Mouse (Mus musculus) neutrophil, adult 5-6 weeks (primary cell): ENCODE results near the gene Slco3a1. TPM values are rescaled to one million over a fixed set of nuclear protein-coding genes. Genes with fewer than 3 reads are reported as not detected.

Source experiments
- ATAC-seq: fragments of 151-379, 151-347 bp; 2 replicates; pipeline ENCODE4 v1.8.0; 2017; ENCODE audit warnings: mild to moderate bottlenecking, moderate TSS enrichment; ENCODE audit not compliant: insufficient number of reproducible peaks, poor library complexity, low FRiP score, severe bottlenecking; ENCODE audit errors: extremely low read depth
- total RNA-seq: library from RNA; stranded (forward); fragments of 200-1000 nt; gene quantifications from 2 replicates; pipeline ENCODE4 v1.2.3, GENCODE M21; 2017

The Slco3a1 gene
- total RNA-seq, 1 experiment from 2014 or later, result 12.3 TPM

DNA sequence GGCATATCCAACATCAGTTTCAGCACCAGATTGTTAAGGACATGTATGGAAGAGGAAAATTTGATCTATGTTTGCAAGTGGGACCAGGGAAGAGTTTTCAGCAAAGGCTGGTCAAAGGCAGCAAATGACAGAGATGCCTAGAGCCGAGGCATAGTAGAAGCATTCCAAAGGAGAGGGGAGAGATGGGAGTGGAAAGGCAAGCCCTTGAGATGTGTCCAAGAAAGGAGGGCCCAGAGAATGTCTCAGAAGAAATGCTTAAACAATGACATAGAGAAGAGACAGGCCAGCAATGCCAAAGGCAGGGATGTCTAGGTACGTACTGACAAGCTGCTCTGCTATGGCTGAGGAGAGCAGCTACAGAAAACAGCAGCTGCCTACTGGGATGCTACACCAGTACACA is 97.8 kb downstream of the Slco3a1 start:
- no peak for ATAC-seq

DNA sequence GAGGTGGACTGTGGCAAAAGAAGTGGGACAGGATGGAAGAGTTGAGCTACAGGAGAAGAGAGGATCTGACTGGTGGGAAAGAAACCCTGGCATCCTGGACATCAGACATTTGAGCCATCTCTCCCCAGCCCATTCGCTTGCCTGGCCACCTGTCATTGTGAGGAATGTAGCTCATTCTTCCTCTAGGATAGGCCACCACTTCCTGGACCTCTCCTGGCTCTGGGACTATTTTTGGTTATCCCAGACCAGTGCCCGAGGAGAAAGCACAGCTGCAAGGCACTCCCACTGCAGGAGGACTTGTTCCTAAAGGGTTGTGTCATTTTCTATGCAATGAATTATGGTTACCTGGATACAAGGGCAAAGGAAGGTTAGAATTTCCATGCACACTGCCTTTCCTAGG is 103.5 kb downstream of the Slco3a1 start:
- ATAC-seq, result no peak

DNA sequence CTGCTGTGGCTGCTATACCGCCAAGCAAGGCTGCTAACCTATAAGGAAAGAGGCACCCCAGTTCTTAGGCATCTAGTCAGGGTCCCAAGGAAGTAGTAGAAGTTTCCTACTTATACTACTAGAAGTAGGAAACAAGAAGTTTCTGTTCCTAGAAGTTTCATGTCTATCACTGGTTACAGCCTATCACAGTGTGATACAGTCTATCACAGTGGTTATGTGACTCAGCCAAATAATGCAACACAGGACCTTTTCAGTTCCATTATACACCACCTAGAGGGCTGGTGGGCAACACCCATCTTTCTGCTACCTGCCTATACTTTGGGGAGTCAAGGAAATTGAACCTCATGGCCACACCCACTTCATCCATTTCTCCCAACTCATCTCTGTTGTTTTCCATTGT is 104.8 kb downstream of the Slco3a1 start:
- ATAC-seq, result no peak

DNA sequence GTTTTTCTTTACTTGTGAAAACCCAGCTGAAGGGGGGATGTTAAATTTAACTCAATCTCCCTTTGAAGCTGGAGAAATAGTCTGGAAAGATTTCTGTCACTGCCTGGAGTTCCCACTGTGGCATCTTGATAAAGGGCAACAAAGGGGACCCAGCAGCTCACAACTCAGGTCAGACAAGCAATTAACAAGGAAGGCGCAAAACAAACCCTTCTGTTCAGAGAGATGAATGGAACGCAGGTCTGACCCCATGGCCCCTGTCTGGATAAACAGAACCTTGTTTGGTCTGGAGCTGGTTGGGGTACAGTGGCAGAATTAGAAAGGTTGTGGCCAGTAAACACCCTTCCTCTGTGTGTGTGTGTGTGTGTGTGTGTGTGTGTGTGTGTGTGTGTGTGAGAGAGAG is 106.8 kb downstream of the Slco3a1 start:
- no peak for ATAC-seq

DNA sequence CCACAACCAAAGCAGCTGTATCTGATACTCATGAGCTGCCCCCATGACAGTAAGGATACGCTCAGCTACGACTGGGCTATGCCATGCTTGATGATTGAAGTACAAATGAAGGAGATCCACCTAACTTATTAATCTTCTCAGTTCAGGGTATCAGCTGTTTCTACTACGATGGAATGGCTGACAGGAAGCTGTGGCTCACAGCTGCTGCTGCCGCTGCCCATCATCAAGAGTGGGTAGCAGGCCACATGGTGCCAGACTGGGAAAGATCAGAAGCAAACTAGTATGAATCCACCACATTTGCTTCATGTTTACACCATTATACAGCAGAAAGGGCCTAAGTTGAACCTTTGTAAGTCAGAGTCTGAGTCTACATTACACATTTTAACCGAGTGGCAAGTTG is 109.4 kb downstream of the Slco3a1 start:
- ATAC-seq, result no peak

DNA sequence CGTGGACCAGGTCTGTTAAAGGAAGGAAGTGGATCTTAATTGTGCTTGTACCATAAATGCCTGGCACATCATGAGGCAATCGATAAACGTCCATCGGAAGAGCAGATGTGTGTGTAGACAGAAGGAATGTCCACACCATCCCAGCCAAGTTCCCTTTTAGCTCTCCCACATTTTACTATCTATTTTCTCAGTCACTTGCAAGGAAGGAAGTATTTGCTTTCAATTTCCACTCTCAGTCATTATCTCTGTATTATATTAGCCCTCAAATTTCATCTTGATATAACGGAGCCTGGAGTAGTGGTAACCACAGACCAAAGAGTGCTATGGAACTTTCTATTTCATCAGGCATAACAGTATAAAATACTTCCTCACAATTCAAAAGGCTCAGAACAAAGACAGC is 112.2 kb downstream of the Slco3a1 start:
- ATAC-seq, result no peak

DNA sequence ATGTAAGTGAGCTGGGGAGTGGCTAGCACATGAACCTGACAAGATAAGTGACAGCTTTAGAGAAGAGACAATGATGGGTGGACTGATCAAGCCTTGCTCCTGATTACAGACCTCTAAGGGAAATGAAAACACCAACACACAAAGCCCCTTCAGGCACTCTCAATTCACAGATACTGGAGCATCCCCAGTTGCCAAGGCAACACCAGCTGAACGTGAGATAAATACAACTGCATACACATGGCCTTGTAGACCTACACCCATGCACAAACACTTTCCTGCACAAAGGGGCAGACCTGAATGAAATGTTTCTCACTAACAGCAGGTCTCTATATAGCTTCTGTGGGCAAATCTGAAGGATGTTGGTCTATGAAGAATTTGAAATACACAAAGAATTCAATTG is 117.0 kb downstream of the Slco3a1 start:
- ATAC-seq, result no peak

DNA sequence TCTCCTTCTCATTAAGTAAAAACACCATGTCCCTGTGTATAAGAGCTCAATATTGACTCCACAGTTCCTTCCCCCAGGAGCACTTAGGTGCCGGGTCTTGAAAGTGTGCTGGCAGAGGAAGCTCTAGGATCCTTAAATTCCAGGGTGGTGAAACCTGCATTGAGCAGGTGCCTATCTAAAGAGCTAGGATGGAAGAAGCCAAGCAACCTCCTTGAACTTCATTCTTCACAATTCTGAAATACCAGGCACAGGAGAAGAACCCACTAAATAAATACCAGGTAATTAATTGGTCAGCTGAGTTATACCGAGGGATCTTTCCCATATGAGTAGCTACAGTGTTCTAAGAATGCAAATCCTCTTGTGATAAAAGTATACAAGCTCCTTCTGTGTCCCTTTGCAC is 117.9 kb downstream of the Slco3a1 start:
- no peak for ATAC-seq

DNA sequence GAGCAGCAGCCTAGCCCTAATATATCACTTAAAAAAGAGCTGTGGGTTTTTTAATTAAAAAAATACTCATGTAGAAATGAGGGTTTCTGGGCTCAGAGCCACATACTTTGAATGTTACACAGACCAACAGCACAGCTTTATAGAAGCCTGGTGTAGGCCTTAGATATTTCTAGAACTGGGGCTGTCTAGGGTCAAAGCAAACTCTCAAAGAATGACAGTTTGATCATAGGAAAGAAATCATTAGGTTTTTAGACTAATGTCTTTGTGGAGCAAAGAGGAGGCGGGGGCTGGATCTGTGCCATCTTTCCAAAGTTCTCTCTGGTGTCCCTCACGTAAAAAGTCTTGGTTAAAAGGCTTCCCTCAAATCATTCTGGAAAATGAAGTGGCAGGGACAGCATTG is 121.6 kb downstream of the Slco3a1 start:
- no peak for ATAC-seq

DNA sequence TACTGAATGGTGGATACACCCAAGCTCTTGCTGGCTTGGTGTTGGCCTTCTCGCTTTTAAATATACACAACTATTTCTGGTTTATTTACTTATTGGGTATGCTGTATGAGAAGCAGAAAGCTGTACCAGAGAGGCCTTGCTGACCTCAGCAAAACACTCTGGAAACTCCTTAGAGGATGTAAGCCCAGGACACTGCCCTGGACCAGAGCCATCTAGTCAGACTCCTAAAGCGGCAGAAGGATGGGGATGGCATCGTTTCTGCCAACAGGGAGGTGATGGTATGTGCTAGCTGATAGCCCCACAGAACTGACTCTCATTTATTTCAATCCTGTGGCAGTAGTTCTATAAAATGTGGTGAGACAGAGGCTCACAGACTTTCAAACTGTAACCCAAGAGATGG is 125.3 kb downstream of the Slco3a1 start:
- no peak for ATAC-seq

DNA sequence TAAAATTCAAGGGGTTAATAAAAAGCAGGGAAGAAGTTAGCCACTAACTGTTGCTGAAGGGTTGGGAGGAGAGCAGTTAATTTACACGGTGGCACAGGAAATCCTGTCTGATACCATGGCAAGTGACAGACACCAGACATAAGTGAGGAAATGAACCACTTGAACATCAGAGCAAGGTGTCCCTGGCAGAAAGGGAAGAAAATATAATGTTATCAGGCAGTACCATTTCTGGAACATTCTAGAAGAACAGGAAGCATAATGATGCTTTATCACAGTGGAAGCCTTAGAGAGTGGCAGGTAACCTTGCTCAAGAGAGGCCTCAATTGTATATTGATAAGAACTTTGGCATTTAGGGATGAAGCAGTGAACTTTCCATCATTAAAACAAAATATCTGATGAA is 127.4 kb downstream of the Slco3a1 start:
- ATAC-seq, result no peak

DNA sequence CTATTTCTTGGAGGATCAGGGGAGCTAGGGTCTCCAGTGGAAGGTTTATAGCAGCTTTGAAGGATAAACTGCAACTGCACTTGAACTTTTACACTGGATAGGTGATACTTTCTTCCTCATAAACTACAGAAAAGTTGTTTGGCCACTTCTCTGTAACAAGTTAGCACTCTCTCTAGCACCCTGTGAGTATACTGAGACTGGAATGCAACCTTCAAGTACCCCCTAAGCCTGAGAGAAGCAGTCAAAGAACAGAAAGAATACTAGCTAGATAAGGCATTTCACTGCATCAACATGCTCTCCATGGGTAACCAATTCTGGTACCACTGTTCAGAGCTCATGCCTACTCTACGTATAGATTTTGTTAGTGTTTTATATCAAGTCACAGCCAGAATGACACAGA is 128.6 kb downstream of the Slco3a1 start:
- no peak for ATAC-seq

DNA sequence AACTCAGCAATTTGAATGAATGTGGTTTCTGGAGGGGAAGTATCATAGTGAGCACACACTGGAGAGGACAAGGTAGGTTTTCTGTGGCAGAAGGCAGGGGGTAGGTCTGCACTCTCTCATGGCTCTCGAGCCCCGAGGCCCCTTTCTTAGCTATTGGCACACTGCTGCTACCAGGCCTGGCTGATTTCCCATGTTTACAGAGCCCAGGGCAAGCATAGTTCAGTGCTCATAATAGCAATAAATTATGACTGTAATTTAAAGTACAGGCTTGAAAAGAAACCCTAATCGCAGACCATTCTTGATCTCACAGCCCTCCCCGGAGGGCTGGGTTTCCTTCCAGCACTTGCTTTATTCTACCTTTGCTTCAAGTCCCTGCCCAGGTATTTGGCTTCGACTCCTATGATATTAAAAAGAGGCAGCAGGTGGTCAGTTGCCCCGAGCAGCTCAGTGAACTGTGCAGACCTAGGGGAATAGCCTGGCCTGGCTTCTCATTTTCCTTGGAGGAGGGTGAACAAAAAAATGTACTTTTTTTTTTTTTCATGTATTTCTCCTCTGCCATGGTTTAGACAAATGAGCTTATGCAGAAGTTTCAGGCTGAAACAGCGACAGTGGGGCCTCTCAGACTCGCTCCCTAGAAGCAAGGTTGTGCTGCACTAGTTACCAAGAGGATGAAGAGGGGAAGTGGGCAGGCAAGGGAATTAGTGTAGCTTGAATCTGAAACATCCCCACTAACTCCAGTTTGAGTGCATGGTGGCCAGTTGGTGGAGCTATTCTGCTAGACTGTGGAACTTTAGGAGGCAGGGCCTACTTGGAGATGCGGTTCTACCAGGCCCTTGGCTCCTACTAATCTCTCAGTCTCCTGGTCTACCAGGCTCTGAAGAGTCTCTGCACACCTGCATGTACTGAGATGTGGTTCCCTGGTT is 130.4 kb downstream of the Slco3a1 start:
- no peak; the same call in 1 of the 2 replicates for ATAC-seq

DNA sequence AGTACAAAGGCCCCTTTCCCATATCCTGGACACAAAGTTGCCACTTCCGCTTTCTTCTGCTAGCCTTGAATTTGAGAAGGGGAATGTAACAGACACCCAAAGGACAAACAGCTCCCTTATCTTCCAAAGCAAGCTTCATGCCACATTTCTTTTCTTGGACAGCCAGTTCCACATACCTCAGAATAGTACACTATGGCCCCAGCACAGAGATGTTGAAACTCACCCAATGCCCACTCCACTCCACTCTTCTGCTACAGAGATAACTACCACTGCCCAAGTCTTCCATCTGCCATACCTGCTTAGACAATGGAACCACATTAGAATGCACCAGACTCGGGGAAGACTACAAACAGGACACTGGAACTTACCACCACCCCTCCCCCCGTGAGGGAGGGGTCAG is 131.3 kb downstream of the Slco3a1 start:
- ATAC-seq, result no peak

DNA sequence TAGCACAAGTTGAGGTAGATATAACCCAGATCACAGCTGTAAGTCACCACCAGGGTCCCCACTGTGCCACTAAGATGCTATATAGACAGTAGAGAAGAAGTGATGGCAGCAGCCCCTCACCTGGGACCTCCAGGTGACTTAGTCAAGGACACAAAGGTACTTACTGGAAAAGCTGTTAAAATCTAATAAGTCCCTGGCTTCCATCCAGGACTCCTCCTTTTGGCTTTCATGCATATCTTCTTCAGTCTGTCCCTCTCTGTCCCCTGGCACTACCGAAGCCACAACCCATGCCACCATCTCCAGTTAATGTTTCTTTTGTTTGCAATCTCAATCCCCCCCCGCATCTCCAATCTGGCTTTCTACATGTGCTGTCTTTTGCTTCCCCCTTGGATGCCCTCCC is 131.8 kb downstream of the Slco3a1 start:
- no peak for ATAC-seq

DNA sequence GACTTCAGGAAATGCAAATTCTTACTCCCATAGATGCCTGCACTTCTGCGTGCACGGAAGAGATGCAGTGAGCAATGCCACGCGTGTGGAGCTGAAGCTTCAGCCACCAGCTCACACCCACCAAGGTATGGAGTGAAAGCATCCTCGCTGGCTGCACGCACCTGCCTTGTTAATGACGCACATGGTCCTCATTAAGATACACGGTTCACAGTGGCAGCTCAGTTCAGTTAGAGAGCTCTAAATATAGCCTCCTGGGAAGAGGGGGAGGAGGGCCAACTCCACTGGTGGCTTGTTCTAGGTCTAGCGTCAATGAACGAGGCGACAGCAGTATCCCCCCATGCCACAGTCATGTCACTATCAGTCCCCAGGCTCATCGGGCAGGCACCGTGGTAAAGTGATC is 132.6 kb downstream of the Slco3a1 start:
- no peak for ATAC-seq

DNA sequence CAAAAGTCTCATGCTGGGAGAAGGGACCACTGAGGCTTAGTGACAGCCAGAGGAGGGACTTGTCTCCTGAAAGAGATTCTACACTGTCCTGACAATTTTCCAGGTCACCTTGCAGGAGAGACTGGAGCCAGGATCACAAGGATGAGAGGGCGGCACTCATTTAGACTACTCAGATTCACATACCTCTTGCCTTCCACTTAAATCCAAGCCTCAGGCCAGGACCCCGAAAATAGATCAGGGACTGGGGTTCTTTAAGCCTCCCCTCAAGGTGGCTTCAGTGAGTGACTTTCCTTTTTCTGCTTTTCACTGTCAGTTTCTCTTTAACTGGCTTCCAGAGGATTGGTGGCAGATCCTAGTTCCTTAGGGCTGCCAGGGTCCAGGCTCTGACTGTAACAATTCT is 133.0 kb downstream of the Slco3a1 start:
- no peak for ATAC-seq

DNA sequence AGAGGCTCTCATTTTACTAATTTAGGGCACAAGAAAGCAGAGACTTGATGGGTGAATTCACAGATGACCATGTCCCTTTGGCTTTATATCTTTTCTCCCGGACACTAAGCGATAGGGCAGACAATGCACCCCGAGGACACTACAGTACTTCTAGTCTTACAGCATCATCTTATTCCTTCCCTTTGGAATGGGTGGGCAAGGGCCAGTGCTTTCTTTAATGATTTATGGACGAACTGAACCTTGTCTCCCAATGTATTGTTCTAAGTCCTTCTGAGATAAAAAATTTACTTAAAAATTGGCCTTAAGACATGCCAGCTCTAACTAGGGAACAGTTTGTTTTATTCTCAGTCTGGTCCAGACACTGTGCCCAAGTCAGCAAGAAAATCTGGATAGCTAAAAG is 134.9 kb downstream of the Slco3a1 start:
- ATAC-seq, result no peak

DNA sequence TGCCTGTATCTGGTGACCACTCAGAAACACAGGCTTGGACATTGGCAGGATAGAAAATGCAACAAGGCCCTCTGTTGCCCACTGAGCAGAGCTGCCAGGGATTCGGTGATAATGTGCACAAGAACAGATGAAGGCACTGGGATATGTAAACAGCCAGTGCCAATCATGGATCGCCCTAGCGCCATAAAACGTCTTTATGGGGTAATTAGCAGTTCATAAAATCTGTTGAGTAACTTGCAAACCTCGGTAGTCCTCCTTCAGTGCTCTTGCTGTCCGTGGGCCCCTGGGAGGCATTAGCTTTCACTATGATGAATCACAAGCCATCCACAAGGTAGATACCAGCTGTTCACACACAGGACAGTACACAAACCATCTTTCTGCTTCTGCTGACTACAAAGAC is 137.6 kb downstream of the Slco3a1 start:
- no peak for ATAC-seq

DNA sequence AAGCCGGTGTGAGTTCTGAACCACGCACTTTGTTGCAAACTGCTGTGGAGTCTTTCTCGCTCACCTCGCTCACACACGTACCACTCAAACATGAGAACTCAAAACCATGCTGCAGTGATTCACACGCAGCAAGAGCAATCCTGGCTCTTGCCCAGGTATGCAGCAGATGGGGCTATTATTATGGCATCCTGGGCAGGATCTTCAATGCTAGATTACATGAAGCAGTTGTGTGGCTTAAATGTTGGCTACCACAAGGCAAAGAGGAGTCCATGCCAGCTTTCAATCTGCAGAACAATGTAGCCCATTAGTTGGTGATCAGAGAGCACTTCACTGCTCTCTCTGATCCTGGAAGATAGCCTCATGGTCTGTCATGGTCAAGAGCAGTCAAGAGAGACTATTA is 139.3 kb downstream of the Slco3a1 start:
- ATAC-seq, result no peak
